Mouse (Mus musculus) mature B cell (primary cell): ENCODE data around the gene Ifnk.

ENCODE experiments used
- in situ Hi-C: fragments of 300-500 bp; cut with MboI; formaldehyde crosslinking; loops from 2 replicates; pipeline ENCODE4 v1.14.3; 2019

Ifnk gene

DNA sequence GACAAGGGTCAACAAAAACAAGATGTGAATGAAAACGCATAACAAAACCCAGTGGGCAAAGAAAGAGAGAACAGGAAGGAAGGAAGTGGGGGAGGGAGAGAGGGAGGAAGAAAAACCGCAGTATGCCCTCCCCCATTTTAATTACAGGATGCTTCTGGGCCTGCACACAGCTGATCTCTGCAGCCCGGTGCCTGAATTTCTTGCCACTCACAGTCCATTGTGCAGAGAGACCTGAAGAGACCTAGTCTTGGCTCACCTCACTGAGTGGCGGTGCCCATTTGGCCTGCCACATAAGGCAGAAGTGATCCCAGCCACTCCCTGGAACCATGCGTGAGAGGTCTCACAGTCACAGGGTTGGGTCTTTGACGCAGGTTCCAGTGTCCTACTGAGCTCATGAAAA, 13.8 kb upstream of the Ifnk start:
- in situ Hi-C loops = no loop called here

DNA sequence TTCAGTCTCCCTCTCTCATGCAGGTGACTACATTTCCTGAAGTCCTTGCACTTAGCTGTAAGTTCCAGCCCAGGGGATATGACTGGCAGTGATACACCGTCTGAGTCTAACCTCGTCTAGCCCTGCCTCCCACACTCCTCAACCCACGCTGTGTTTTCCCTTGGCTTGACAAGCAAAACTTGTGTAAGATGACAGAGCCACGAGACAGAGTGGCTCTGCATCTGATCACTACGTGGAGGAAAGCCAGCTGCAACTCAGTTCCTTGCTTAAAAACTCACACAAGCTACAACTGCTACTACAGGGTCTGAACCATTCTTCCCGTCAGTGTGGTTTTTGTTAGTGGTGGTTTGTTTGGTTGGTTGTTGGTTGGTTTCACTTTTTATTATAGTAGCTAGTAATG, 11.5 kb upstream of the Ifnk start:
- in situ Hi-C loops = no loop called here

DNA sequence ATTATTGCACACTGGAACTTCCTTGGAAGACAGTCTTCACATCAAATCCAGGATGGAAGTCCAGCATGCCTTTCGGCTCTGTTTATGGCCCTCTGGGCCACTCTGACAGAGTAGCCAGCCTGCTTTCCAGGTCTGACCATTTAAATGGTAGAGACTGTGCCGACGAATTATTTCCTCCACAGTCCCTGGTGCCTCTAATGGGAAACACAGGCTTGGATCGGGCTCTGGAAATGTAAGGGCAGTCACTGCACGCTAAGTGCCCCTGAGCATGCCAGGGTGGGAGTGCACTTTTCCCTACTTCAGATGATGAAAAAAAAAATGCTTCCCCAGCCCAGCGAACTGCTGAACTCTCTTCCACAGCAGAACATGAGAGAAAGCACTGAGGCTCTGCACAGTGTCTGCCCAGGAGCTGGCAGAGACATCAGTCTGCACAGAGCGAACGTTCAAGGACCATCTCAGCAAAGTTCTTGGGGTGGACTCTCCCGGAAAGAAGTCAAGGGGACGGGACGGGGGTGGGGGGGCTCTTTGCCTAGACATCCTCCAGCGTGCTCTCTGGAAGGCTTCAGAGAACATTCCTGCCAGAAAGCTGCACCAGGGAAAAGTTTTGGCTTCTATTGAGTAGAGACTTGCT, 8.3 kb upstream of the Ifnk start:
- in situ Hi-C loops = no loop called here

DNA sequence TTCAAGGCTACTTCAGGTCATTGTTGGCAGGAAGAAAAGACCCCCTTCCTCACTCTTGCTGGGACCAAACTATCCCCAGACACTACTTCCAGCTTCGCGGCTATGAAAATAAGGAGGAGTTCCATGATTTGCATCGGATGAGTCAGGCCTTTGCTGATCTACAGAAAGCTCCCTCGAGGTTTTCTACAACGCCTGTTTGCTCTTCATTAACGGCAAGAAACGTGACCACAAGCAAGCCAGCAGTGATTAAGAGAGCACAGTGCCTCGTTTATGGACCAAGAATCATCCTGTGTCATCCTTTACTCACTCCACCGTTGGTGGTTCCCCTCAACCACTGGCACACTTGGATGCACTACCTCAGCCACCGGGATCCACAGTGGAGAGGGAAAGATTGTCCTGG, 6.1 kb upstream of the Ifnk start:
- in situ Hi-C loops = no loop called here

DNA sequence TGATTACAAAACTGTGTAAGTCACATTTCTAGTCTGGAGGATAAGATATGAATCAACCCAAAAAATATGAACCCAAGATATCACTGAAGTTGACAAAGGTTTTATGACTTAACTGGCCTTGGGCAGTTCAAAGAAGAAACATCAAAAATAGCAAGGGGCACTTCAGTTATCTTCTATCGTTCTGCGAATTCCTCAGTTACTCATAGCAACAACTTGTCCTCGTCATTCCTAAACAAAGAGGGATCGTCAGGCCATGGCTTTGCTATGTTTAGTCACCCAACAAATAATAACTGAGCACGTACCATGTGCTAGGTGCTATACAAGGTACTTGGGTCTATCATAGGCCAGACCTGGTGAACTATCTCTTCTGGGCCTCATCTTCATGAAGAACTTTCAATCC, 5.3 kb upstream of the Ifnk start:
- in situ Hi-C loops = no loop called here

DNA sequence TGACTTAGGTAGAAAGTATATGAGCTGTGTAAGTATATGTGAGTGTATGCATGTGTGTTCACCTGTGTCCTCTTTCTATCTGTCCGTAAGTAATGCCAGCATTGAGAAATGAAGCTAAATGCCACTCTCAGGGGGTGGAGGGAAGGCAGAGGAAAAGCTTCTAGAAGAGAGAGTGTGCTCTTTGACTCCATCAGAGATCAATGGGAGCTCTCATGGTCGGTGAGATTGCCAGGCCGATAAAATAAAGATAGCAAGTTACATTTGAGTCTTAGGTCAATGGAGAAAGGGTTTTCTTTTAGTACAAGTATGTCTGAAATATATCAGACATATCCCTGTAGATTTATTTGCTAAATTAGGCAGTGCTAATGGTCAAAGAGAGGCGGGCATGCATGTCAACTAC, 3.5 kb upstream of the Ifnk start:
- in situ Hi-C loops = no loop called here

DNA sequence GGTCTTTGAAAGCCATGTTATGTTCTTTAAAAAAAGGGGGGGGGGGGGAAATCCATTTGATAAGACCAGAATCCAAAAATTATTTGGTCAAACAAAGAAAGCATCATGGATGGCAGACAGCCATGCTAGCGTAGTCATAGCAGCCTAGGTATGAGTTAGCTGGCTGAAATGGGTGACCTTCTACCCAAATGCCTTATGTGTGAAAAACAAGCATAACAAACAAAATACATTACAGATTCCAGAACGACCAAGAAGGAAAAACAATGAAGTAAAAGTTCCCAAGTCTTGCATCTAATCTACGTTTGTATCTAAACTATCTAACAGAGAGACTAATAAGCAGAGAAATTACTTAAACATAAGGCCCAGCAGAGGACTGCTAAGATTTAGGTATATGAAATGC, 1.1 kb upstream of the Ifnk start:
- in situ Hi-C loops = loop anchor here (25.0 kb wide), 1 partner anchor 163 kb away; no protein-coding TSS in a partner anchor

DNA sequence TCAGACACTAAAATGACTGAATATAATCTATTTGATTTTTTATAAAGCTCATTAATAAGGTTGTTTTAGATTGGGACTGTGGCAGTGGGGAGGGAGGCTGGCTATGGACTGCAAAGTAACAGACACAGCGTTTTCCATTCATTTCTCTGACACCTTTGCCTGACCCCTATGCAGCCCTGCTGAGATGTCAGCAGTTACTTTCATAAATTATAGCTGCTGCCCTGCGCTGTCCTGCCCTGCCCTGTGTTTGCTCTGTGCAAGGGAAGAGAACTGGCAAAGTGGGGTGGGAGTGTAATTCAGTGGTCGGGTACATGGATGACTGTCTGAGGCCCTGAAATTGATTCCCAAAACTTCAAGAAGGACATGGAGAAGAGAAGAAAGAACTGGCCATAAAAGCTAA, 2.2 kb downstream of the Ifnk start:
- in situ Hi-C loops = loop anchor here (25.0 kb wide), 1 partner anchor 167 kb away; no protein-coding TSS in a partner anchor

DNA sequence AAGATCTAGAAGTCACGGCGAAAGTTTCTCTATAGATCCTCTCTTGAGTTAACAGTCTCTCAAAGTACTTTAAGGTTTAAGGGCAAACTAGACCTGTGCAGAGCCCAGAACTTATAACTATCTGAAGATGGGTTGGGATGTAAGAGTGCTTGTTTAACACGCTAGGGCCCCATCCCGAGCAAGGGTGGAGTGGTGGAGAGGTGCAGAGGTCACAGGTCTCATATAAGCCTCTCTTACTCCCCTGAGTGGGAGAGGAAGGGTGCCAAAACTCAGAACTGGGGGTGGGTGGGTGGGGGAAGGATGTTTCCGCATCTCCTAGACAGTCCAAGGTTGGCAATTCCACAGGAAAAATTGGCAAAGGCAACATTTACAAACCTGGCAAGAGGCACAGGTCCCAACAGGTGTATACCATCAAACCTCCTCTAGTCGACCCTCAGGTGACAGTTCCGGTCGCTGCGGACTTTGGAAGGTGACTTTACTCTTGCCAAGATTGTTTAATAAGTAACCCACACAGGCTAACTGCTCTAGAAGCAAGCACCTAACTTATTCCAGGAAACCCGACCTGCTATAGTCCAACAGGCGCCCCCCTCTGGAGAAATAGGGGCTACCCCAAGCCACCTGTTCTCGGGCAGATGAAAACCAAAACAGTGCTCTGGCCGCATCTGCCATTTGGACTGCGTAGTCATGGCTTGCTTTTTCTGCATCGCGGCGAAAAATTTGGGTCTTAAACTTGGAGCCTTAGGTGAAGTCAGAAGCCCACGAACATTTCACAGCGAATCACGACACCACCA, 3.5 kb downstream of the Ifnk start:
- in situ Hi-C loops = loop anchor here (25.0 kb wide), 1 partner anchor 168 kb away; no protein-coding TSS in a partner anchor

DNA sequence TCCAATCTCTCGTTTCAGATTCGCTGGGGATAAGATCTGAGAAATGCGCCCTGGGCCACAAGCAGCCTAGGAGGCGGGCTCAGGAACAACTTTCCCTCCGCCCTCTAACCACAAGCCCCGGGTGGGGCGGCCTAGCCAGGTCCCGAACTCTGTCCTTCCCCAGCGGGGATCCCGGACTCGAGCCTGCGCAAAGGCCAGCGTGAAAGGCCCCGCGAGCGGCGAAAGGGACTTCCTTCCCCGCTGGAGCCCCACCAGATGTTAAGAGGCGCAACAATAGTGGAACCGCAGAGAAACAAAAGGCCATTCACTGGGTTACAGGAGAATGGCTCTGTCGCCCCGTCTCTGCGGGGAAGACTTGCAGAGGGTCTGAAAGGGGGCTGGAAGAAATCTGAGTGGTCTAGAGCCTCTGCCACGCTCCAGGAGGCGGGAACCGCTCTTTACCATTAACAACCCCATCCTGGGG, 4.3 kb downstream of the Ifnk start:
- in situ Hi-C loops = loop anchor here (25.0 kb wide), 1 partner anchor 169 kb away; no protein-coding TSS in a partner anchor

DNA sequence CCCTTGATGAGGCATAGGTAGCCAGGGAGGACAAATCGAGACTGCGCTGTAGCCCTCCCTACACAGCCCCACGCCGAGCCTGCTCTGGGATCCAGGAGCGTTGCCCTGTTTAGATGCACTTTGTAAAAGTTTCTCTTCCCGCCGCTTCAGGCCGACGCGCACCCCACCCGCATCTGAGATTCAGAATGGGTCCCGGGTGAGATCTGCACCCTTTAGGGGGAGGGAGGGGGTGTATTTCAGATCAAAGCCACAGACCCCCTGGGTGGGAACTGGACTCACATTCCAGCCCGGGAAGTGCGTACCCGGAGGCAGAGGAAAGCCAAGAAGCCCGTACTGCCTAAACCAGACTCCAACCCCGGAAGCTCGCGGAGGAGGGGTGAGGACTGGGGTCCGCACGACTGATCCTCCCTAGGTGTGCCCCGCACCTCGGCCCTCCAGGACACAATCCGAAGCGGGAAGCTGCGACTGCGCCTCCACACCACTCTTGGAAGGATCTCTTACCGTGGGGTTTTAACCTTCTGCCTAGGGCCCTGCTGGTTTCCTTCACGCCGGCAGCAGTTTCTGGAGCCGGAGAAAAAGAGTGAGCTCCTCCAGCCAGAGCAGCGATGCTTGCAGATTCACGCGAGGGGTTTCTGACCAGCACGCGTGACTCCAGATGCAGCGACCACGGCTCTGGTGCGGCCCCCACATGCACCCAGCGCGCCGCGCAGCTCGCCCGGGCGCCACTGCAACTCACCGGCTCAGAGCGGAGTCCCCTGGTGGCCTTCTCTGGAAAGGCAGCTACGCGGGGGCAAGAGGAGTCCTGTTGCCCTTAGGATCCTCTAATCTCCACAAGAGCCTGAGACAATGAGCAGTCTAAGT, 5.1 kb downstream of the Ifnk start, which contains the start of gene Mob3b:
TSS of gene Mob3b (minus strand) at position 734 of the 861 bp plus-strand sequence.
- in situ Hi-C loops = loop anchor here (25.0 kb wide), 1 partner anchor 170 kb away; no protein-coding TSS in a partner anchor

DNA sequence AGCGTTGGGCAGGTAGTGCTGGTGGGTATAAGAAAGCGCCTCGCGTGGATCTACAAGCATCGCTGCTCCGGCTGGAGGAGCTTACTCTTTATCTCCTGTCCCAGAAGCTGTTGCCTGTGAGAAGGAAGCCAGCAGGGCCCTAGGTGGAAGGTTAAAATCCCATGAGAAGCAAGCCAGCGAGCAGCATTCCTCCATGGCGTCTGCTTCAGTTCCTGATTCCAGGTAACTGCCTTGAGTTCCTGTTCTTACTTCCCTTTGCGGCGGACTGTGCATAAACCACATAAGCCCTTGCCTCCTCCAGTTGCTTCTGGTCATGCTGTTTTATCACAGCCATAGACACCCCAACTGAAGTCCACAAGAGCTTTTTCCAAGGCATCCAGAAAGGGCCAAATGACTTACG, 6.0 kb downstream of the Ifnk start:
- in situ Hi-C loops = loop anchor here (25.0 kb wide), 1 partner anchor 171 kb away; no protein-coding TSS in a partner anchor

DNA sequence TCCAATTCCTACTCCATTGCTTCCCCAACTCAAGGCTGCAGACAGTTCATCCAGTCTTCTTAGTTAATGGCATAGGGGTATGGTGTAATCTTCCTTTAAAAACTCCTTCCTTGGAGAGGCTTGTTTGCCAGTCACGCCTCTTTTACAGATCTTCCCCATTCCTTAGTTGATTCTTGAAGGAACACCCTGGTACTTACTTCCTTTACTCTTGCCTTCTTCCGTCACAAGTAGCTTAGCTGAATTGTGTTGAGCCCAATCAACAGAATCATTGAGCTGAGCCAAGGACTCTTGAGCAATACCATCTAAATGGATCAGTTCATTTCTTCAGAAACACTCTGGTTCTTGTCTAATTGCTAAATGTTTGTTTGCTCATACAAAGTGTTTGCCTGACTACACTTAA, 13.4 kb downstream of the Ifnk start:
- in situ Hi-C loops = loop anchor here (25.0 kb wide), 1 partner anchor 178 kb away; no protein-coding TSS in a partner anchor

DNA sequence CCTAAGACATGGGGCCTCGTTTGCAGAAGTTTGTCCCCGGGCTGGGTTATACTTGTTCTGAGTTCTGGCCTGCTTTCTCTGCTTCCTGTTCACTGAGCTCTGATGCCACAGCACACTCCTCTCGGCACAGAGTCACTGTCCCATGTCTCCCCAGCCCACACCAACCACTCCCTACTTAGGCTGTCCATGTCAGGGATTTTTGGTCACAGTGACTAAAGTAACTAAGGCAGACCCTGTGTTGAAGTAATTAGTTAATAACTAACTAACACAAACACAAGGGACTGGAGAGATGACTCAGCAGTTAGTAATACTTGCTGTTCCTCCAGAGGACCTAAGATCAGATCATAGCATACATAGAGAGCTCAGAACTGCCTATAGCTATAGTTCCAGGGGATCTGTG, 14.1 kb downstream of the Ifnk start:
- in situ Hi-C loops = loop anchor here (25.0 kb wide), 1 partner anchor 179 kb away; no protein-coding TSS in a partner anchor

DNA sequence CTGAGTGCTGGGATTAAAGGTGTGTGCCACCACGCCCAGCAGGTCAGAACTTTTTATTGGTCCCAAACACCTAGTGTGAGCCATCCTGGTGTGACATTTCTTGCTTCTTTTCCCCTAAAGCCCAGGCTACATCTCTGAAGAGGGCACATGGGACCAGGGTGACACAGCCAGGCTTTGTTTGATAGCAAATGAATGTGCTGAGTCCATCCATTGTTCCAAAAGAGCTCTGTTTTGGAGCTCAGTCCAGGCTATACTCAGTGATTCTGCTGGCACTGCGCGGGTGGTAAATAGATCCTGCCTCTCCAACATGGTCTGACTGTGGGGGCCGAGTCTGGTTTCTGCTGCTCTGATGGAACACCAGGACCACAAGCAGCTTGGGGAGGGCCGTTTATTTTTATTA, 16.0 kb downstream of the Ifnk start:
- in situ Hi-C loops = loop anchor here (25.0 kb wide), 1 partner anchor 181 kb away; no protein-coding TSS in a partner anchor

DNA sequence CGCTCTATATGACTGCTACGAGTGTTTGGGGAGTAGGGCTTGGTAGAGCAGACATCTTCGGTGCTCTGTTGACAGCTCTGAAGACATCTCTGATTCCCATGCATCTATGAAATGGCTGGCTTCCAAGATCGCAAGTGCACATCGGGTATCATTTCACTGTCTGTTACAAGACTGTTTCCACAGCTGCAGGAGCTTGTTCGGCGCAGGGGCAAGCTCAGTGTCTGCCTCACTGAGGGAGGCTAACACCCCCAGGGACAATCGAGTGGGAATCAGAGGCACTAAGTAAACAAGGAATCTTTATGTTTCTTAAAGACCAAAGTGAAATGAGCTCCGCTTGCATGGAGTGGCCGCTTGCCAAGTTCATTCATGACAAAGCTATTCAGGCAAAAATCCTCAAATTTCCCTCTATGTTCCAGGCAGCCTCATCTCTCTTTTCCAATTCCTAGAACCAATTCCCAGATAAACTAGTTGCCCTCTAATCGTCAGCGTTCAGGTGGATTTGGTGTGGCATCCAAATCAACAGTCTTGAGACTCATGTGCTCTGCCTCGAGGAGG, 17.8 kb downstream of the Ifnk start:
- in situ Hi-C loops = loop anchor here (25.0 kb wide), 1 partner anchor 182 kb away; no protein-coding TSS in a partner anchor

DNA sequence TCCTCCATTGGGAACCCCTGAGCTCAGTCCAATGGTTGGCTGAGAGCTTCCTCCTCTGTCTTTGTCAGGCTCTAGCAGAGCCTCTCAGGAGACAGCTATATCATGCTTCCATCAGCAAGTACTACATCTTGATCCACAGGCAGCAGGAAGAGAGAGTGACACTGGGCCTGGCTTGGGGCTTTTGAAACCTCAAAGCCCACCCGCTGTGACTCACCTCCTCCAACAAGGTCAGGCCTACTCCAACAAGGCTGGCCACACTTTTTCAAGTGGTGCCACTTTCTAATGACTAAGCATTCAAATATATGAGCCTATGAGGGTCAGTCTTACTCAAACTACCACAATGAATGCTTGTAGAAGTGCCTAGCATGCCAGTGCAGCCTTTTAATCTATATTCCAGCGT, 20.6 kb downstream of the Ifnk start:
- in situ Hi-C loops = loop anchor here (25.0 kb wide), 1 partner anchor 185 kb away; no protein-coding TSS in a partner anchor

DNA sequence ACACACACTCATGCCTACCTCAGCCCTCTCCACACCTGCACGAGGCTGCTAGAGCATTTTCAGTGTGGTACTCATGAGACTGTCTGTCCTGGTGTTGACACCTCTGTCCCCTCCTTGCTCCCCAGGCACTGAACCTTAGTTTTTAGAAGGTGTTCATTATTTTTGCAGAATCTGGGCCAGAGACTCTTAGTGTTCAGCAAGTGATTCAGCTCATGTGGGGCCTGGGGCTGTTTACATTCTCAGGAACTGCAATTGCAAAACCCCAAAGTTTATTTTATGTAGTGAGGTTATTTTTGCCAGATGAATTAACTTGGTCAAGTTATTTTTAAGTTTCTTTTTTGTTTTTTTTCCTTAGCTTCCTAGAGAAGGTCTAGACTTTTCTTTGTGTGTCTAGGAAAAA, 21.7 kb downstream of the Ifnk start:
- in situ Hi-C loops = loop anchor here (25.0 kb wide), 1 partner anchor 186 kb away; no protein-coding TSS in a partner anchor

DNA sequence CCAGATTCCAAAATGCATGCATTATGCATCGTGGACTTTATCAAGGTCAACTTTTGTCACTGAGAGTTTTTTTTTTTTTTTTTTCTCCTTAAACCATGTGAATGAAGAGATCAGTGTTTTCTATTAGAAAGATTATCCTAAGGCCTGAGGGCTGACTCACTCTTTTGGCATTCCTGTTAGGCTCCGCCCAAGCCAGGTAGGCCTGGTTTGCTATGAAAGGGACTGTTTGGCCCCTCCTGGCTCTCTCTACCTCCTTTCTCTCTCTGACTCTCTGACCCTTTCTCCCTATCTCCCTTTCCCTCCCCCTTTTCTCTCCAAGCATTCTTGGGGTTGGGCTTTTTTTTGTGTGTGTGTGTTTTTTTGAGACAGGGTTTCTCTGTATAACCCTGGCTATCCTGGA, 23.7 kb downstream of the Ifnk start:
- in situ Hi-C loops = no loop called here

DNA sequence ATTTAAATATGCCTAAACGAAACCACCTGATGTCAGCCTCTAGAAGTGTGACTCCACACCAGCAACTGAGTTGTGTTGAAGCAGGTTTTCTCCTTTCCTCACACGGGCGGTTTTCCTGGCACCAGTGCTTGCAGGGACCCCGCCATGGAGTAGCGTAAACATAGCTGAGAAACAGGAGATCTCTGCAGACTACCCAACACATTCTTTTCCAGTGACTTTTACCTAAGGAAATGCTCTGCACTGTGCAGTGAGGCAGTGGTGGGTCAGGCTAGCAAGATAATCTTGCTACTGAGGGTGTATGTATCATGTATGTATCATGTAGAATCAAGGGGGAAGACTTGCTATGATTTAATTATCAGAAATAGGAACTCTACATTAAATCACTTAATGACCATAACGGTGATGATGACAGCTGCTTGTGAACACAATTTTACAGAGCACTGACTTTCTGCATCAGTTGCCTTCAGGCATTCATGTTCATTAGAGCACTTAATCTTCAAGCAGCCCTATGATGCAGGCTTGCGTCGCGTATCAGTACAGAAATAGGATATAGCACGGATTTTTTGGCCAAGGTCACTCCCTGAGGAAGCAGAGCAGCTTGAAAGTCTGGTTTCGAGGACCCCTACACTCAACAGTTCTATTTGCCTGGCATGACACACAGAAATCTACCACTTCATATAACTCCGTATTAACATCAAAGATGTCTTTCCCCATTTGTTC, 26.2 kb downstream of the Ifnk start:
- in situ Hi-C loops = no loop called here
